Mouse (Mus musculus) ovary, adult 10 weeks (tissue): ENCODE measurements around the gene Olfr550. TPM values are rescaled to one million over a fixed set of nuclear protein-coding genes. Genes with fewer than 3 reads are reported as not detected.

ENCODE experiments used
- polyA plus RNA-seq: library from polyadenylated mRNA; stranded (reverse); fragments of 350-450 nt; fragmentation: Illumina TruSeq; extraction: RNeasy Lipid Tissue Mini Kit (QIAGEN cat#74804); gene quantifications from one replicate; pipeline ENCODE4 v1.2.3, GENCODE M21; 2014

The Olfr550 gene
- polyA plus RNA-seq: not detected

GRCm38 (mm10) chr7:102571142-102571541 lies at the start of gene Olfr550:
Olfr550 (plus strand) TSS chr7:102571442.

DNA sequence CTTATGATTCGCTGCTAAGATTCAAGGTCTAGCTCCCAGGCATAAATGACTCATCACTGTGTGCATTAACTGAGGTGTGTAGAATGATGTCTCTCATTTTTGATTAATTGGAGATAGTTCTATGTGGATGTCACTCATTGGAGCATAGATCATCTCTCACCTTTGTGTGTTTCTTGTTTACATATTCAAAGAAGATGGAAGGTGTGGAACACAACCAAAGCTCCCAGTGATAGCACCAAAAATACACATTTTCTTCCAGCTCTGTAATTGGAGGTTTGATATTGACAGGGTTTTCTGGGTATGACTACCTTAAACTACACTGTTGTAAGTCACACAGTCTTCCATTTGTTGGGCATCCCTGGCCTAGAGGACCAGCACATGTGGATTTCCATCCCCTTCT lies 36.8 kb upstream of the Olfr550 start, which contains the start of gene Olfr547:
Gene Olfr547 (plus strand): TSS at position 301 of the 400 bp plus-strand sequence.

DNA sequence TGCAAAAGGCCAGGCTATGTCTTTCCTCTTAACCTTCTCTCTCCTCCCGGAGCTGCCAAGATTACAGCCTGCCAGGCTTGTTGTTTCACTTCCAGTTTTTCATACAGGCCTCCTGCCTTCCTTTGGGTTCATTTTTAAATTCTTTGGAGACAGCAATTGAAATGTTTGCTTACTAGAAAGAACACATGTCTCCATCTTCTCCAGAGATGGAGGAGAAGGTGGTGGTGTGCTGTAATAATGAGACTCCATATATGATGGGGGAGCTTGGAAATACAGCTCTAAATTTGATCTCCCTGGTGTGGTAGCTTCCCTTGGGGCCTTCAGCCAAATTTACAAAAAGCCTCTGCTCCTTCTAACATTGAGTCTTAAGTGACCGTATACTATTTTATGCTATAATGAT lies 30.6 kb upstream of the Olfr550 start, which contains the start of gene Olfr548-ps1:
Gene Olfr548-ps1 (plus strand): TSS at position 301 of the 400 bp plus-strand sequence.

GRCm38 (mm10) chr7:102549570-102549969 lies 21.7 kb upstream of the Olfr550 start, which contains the start of gene Olfr549:
Olfr549 (plus strand) TSS chr7:102549870.

DNA sequence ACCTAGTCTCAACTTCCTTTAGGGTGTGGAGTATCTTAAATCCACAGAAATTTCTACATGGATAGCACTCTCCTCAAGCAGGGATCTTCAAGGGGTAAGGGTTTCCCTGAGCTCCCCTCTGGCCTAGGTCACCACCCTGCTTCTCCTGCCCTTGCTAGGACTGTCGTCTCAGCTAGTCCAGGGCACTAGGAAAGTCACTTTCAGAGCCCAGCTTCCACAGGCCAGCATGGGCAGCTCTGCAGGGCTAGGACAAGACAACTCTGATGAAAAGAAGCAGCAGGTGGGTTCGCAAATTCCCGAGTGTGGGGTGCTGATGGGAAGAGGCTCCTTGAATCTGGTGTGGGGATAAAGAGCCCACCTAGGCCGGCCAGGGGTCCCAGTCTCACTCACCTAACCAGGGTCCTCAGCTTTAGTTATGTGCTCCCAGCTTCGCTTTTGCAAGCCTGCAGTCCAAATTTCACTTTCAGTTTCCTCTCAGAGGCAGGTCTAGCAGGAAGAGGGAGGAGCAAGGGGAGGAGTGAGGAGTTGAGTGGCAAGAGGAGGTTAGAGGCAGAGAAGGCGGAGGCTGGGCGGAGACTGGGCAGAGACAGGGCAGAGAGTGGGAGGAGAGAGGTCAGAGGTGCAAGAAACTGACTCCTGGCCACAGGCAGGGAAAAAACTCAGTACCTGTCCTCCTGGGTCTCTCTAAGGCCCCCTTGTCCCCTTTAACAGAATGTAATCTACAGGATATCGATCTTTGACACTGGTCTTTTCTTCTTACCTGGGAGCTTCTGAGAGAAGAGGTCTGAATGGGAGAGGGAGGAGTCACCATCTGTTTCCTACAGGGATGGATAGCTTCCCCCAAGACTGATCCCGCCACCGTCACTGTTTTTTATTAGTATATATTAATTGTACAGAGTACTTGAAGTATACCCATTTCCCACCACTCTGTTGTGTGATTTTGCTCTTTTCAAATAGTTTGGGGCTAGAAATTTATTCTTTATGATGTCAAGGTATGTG lies 5.9 kb upstream of the Olfr550 start, which contains the start of gene Trim21:
Gene Trim21 (minus strand): TSS at position 488 of the 999 bp plus-strand sequence.

DNA sequence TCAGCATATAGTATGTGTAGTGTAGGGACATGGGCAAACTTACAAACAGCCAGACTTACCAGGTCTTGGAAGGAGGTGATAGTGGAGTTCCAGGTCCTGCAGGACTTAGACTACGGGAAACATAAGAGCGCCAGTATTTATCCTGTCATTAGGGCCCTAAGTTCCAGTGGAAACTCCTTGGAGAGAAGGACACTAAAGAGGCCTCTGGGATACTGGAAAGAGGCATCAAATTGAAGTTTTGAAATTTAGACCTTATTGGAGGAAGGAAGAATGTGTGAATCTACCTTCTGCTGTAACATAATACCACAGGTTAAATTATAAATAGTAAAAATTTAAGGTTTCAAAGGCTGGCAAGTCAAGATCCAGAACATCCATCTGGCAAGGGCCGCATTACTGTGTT lies 20.5 kb downstream of the Olfr550 start, which contains the start of gene Olfr551:
Gene Olfr551 (minus strand): TSS at position 101 of the 400 bp plus-strand sequence.

GRCm38 (mm10) chr7:102597378-102598031 lies 26.3 kb downstream of the Olfr550 start, which contains the start of gene Olfr552:
Olfr552 (plus strand) TSS chr7:102597770.

GRCm38 (mm10) chr7:102618118-102618517 lies 46.9 kb downstream of the Olfr550 start, which contains the start of gene Olfr553:
Olfr553 (minus strand) TSS chr7:102618218.

Other genes with a start within 250 kb of the Olfr550 start
- gene Rrm1, start 129.7 kb upstream of the Olfr550 start, polyA plus RNA-seq: 117 TPM
- gene Olfr543, start 89.8 kb upstream of the Olfr550 start, polyA plus RNA-seq: not detected
- not detected for gene Olfr544, start 83.1 kb upstream of the Olfr550 start, polyA plus RNA-seq
- gene Olfr545, start 71.9 kb upstream of the Olfr550 start, polyA plus RNA-seq: not detected
- not detected for gene Olfr547, start 36.7 kb upstream of the Olfr550 start, polyA plus RNA-seq
- gene Olfr548-ps1, start 30.5 kb upstream of the Olfr550 start, polyA plus RNA-seq: not detected
- gene Olfr549, start 21.6 kb upstream of the Olfr550 start, polyA plus RNA-seq: not detected
- 13.1 TPM for gene Trim21, start 6.0 kb upstream of the Olfr550 start, polyA plus RNA-seq
- gene Olfr551, start 20.4 kb downstream of the Olfr550 start, polyA plus RNA-seq: not detected
- gene Olfr552, start 26.3 kb downstream of the Olfr550 start, polyA plus RNA-seq: not detected
- not detected for gene Olfr553, start 46.8 kb downstream of the Olfr550 start, polyA plus RNA-seq
- not detected for gene Olfr554, start 67.0 kb downstream of the Olfr550 start, polyA plus RNA-seq
- not detected for gene Olfr555, start 87.4 kb downstream of the Olfr550 start, polyA plus RNA-seq
- gene Olfr556, start 93.5 kb downstream of the Olfr550 start, polyA plus RNA-seq: not detected
- gene Trim68, start 115.9 kb downstream of the Olfr550 start, polyA plus RNA-seq: 6.5 TPM
- not detected for gene Olfr557, start 124.5 kb downstream of the Olfr550 start, polyA plus RNA-seq
- 10.3 TPM for gene Olfr558, start 130.8 kb downstream of the Olfr550 start, polyA plus RNA-seq
- not detected for gene Olfr33, start 147.6 kb downstream of the Olfr550 start, polyA plus RNA-seq
- gene Olfr559, start 156.0 kb downstream of the Olfr550 start, polyA plus RNA-seq: not detected
- gene Olfr560, start 187.9 kb downstream of the Olfr550 start, polyA plus RNA-seq: not detected
- gene Olfr78, start 188.0 kb downstream of the Olfr550 start, polyA plus RNA-seq: 0.43 TPM
- gene Olfr561, start 199.8 kb downstream of the Olfr550 start, polyA plus RNA-seq: not detected
- gene Olfr564, start 232.0 kb downstream of the Olfr550 start, polyA plus RNA-seq: not detected